Mouse (Mus musculus) heart, embryonic 14.5 days (tissue): ENCODE results near the gene Tpx2. TPM values are rescaled to one million over a fixed set of nuclear protein-coding genes. Genes with fewer than 3 reads are reported as not detected.
A peak's percentile ranks its signal among the peaks of the same experiment; 100 is the strongest.

ENCODE experiments used
- ATAC-seq: fragments of 200-750 bp; cut with Nextera tagmentation; 2 replicates; pipeline ENCODE4 v1.8.0; 2017; ENCODE audit warnings: low read depth, moderate TSS enrichment; ENCODE audit not compliant: insufficient number of reproducible peaks, insufficient read depth, low FRiP score
- H3K27ac ChIP-seq, 2 experiments: fragments of 200-500 bp in 1 of 2; fragments of 300-500 bp in 1 of 2; sonication (generic) in 1 of 2; replicated peaks in 1 of 2; 2 replicates each; pipeline ENCODE4 v1.5.1; 2012 to 2014; ENCODE audit warnings: low read depth in 2 of 2, low read length in 2 of 2, control low read depth in 1 of 2, mild to moderate bottlenecking in 1 of 2, mixed read lengths in 1 of 2; ENCODE audit not compliant: control insufficient read depth in 1 of 2, insufficient read depth in 1 of 2
- H3K27me3 ChIP-seq: fragments of 300-500 bp; sonication (generic); 2 replicates; pipeline ENCODE4 v1.6.1; 2014; ENCODE audit warnings: mild to moderate bottlenecking, low read length, control low read depth; ENCODE audit not compliant: control insufficient read depth, insufficient read depth
- H3K36me3 ChIP-seq: fragments of 300-500 bp; sonication (generic); 2 replicates; pipeline ENCODE4 v1.6.1; 2014; ENCODE audit warnings: mild to moderate bottlenecking, control low read depth, low read length, mixed read lengths; ENCODE audit not compliant: control insufficient read depth, insufficient read depth
- H3K4me1 ChIP-seq, 2 experiments: fragments of 200-500 bp in 1 of 2; fragments of 300-500 bp in 1 of 2; sonication (generic) in 1 of 2; 2 replicates each; pipeline ENCODE4 v1.6.1; 2012 to 2014; ENCODE audit warnings: low read length in 2 of 2, control low read depth in 1 of 2, mixed read lengths in 1 of 2; ENCODE audit not compliant: control insufficient read depth in 2 of 2, insufficient read depth in 2 of 2
- H3K4me2 ChIP-seq: fragments of 300-500 bp; sonication (generic); 2 replicates; pipeline ENCODE4 v1.6.1; 2014; ENCODE audit warnings: mild to moderate bottlenecking, low read length
- H3K4me3 ChIP-seq, 2 experiments: fragments of 200-500 bp in 1 of 2; fragments of 300-500 bp in 1 of 2; sonication (generic) in 1 of 2; 2 replicates each; pipeline ENCODE4 v1.5.1; 2012 to 2014; ENCODE audit warnings: low read length in 2 of 2, mild to moderate bottlenecking in 2 of 2, control low read depth in 1 of 2, low read depth in 1 of 2, moderate library complexity in 1 of 2; ENCODE audit not compliant: control insufficient read depth in 1 of 2, insufficient read depth in 1 of 2
- H3K9ac ChIP-seq: fragments of 300-500 bp; sonication (generic); 2 replicates; pipeline ENCODE4 v1.6.1; 2014; ENCODE audit warnings: mild to moderate bottlenecking, low read length
- H3K9me3 ChIP-seq: fragments of 300-500 bp; sonication (generic); 2 replicates; pipeline ENCODE4 v1.6.1; 2016; ENCODE audit warnings: low read length, control low read depth; ENCODE audit not compliant: control insufficient read depth
- WGBS: fragments of 180-500 bp; shearing (Covaris S2); extraction: QIAGEN DNeasy Blood & Tissue Kit; methylation state at CpG from one replicate; pipeline ENCODE4 v1.1.7; 2014; 5-methylcytosine and 5-hydroxymethylcytosine counted together
- polyA plus RNA-seq: library from polyadenylated mRNA; unstranded; fragments of >200 nt; fragmentation: Nextera tagmentation; extraction: Ambion mirVana; gene quantifications from 2 replicates; pipeline ENCODE4 v1.2.1, GENCODE M21; 2014

The Tpx2 gene
- polyA plus RNA-seq, 1 experiment from 2014 or later = 60.8 TPM

GRCm38 (mm10) chr2:152839256-152839655 lies 8.5 kb upstream of the Tpx2 start:
- Histone ChIP-seq H3K4me2 (no peak overlapping the region), H3K36me3 (no peaks in the 10 kb centered on the region), H3K27ac (no peak overlapping the region), H3K9ac (no peak overlapping the region), H3K4me3 (no peak overlapping the region), H3K4me1 (no peaks in the 10 kb centered on the region), H3K9me3 (no peaks in the 10 kb centered on the region), H3K27me3 (no peaks in the 10 kb centered on the region)
- no peak for ATAC-seq
- 66% methylated on average over 2 of the region's 2 CpGs for WGBS

GRCm38 (mm10) chr2:152842741-152843140 lies 5.0 kb upstream of the Tpx2 start:
- Histone ChIP-seq H3K4me1 (no peaks in the 10 kb centered on the region), H3K9me3 (no peaks in the 10 kb centered on the region), H3K9ac (no peak overlapping the region), H3K36me3 (no peaks in the 10 kb centered on the region), H3K27ac (no peak overlapping the region), H3K4me2 (no peak overlapping the region), H3K27me3 (no peaks in the 10 kb centered on the region), H3K4me3 (no peak overlapping the region)
- 56% methylated on average over 3 of the region's 3 CpGs for WGBS
- no peak for ATAC-seq

- peak overlapping the region; percentile 61 for H3K4me2 ChIP-seq
- H3K4me3 ChIP-seq = peak overlapping the region; percentile 26 to 73; a peak in 3 of 4 replicates
- H3K9ac ChIP-seq = peak overlapping the region; percentile 14; the same call in 1 of the 2 replicates
- no peaks in the 10 kb centered on the region for H3K9me3 ChIP-seq
- 0 out of 4 replicates have a peak overlapping the region, but pooled peaks of 1 of the 2 experiments have one; percentile 20 for H3K27ac ChIP-seq
- H3K4me1 ChIP-seq = peaks cover 2 to 19% of the 10 kb centered on the region in 2 experiments; a peak in 3 of 4 replicates
- peaks cover 14% of the 10 kb centered on the region for H3K36me3 ChIP-seq
- 12% methylated on average over 3 of the region's 3 CpGs for WGBS
- ATAC-seq = no peak
- no peaks in the 10 kb centered on the region for H3K27me3 ChIP-seq
Measured at GRCm38 (mm10) chr2:152847057-152847814, 528 bp upstream of the Tpx2 start.

GRCm38 (mm10) chr2:152848466-152848865 lies 702 bp downstream of the Tpx2 start:
- peak overlapping the region; percentile 85 for H3K9ac ChIP-seq
- H3K4me3 ChIP-seq = peak overlapping the region; percentile 73 to 99
- H3K27ac ChIP-seq = peak overlapping the region; percentile 81 to 93
- H3K27me3 ChIP-seq = no peaks in the 10 kb centered on the region
- peak overlapping the region; percentile 68 for H3K4me2 ChIP-seq
- peaks cover 2 to 19% of the 10 kb centered on the region in 2 experiments; a peak in 3 of 4 replicates for H3K4me1 ChIP-seq
- WGBS = 0% methylated on average over 2 of the region's 2 CpGs
- no peaks in the 10 kb centered on the region for H3K9me3 ChIP-seq
- H3K36me3 ChIP-seq = peaks cover 26% of the 10 kb centered on the region
- no peak for ATAC-seq

- H3K27ac ChIP-seq = no peak overlapping the region
- WGBS = 61% methylated on average over 3 of the region's 3 CpGs
- no peak overlapping the region for H3K4me2 ChIP-seq
- no peak overlapping the region for H3K4me3 ChIP-seq
- H3K9me3 ChIP-seq = no peaks in the 10 kb centered on the region
- H3K27me3 ChIP-seq = no peaks in the 10 kb centered on the region
- no peak for ATAC-seq
- H3K4me1 ChIP-seq = no peaks in the 10 kb centered on the region
- H3K9ac ChIP-seq = no peak overlapping the region
- H3K36me3 ChIP-seq = peaks cover 84% of the 10 kb centered on the region
Measured at GRCm38 (mm10) chr2:152859501-152859900, 11.7 kb downstream of the Tpx2 start.

GRCm38 (mm10) chr2:152861891-152862290 lies 14.1 kb downstream of the Tpx2 start:
- no peaks in the 10 kb centered on the region for H3K9me3 ChIP-seq
- no peaks in the 10 kb centered on the region for H3K27me3 ChIP-seq
- H3K4me1 ChIP-seq = no peaks in the 10 kb centered on the region
- no peak overlapping the region for H3K9ac ChIP-seq
- no peak overlapping the region for H3K4me3 ChIP-seq
- peaks cover 71% of the 10 kb centered on the region for H3K36me3 ChIP-seq
- H3K27ac ChIP-seq = no peak overlapping the region
- 80% methylated on average over 1 of the region's 1 CpGs for WGBS
- H3K4me2 ChIP-seq = no peak overlapping the region
- no peak for ATAC-seq

GRCm38 (mm10) chr2:152862638-152863037 lies 14.9 kb downstream of the Tpx2 start:
- no peak overlapping the region for H3K4me3 ChIP-seq
- peaks cover 71% of the 10 kb centered on the region for H3K36me3 ChIP-seq
- no peak overlapping the region for H3K4me2 ChIP-seq
- no peak overlapping the region for H3K9ac ChIP-seq
- H3K9me3 ChIP-seq = no peaks in the 10 kb centered on the region
- H3K4me1 ChIP-seq = no peaks in the 10 kb centered on the region
- no peak overlapping the region for H3K27ac ChIP-seq
- ATAC-seq = no peak
- WGBS = 66% methylated on average over 3 of the region's 3 CpGs
- no peaks in the 10 kb centered on the region for H3K27me3 ChIP-seq
